Mouse (Mus musculus) layer of hippocampus, adult 18-20 months (tissue): ENCODE results near the gene Rasa3. TPM values are rescaled to one million over a fixed set of nuclear protein-coding genes. Genes with fewer than 3 reads are reported as not detected.
A peak's percentile ranks its signal among the peaks of the same experiment; 100 is the strongest.

Source experiments
- DNase-seq, 2 experiments: peaks; one replicate each; pipeline ENCODE4 v3.0.0; 2022; ENCODE audit warnings: low spot score in 2 of 2
- total RNA-seq, 2 experiments: library from RNA; stranded (reverse); gene quantifications; 2 replicates each; pipeline ENCODE4 v1.2.3; 2021

Rasa3 gene
- total RNA-seq, 2 experiments from 2014 or later, result 65.7 to 67.1 TPM

GRCm38 (mm10) chr8:13620226-13620920 is 57.0 kb downstream of the Rasa3 start:
- DNase-seq, result no peak

- no peak for DNase-seq
These were observed 60.4 kb downstream of the Rasa3 start for GRCm38 (mm10) chr8:13616831-13617505.

- peak in 1 of 2 experiments; percentile 37 for DNase-seq
These were observed 62.4 kb downstream of the Rasa3 start for GRCm38 (mm10) chr8:13614924-13615391.

GRCm38 (mm10) chr8:13614136-13614535 is 63.3 kb downstream of the Rasa3 start:
- DNase-seq, result no peak

- no peak for DNase-seq
These were observed 65.7 kb downstream of the Rasa3 start for GRCm38 (mm10) chr8:13611702-13612101.

- DNase-seq, result no peak
These were observed 67.4 kb downstream of the Rasa3 start for GRCm38 (mm10) chr8:13609971-13610370.

- no peak for DNase-seq
These were observed 68.5 kb downstream of the Rasa3 start for GRCm38 (mm10) chr8:13608946-13609345.

- no peak for DNase-seq
These were observed 71.4 kb downstream of the Rasa3 start for GRCm38 (mm10) chr8:13605920-13606480.

- peak in 1 of 2 experiments; percentile 70 for DNase-seq
These were observed 74.8 kb downstream of the Rasa3 start for GRCm38 (mm10) chr8:13602621-13603020.

GRCm38 (mm10) chr8:13601166-13601565 is 76.2 kb downstream of the Rasa3 start:
- DNase-seq, result no peak

GRCm38 (mm10) chr8:13600716-13601115 is 76.7 kb downstream of the Rasa3 start:
- no peak for DNase-seq

- DNase-seq, result no peak
These were observed 77.2 kb downstream of the Rasa3 start for GRCm38 (mm10) chr8:13600204-13600603.

GRCm38 (mm10) chr8:13597777-13598176 is 79.6 kb downstream of the Rasa3 start:
- no peak for DNase-seq

GRCm38 (mm10) chr8:13595861-13596260 is 81.5 kb downstream of the Rasa3 start:
- DNase-seq, result no peak

- DNase-seq, result peak; percentile 15 to 42
These were observed 82.5 kb downstream of the Rasa3 start for GRCm38 (mm10) chr8:13594884-13595323.

GRCm38 (mm10) chr8:13593340-13593739 is 84.1 kb downstream of the Rasa3 start:
- no peak for DNase-seq

GRCm38 (mm10) chr8:13591246-13591645 is 86.2 kb downstream of the Rasa3 start:
- DNase-seq, result no peak

- DNase-seq, result no peak
These were observed 88.3 kb downstream of the Rasa3 start for GRCm38 (mm10) chr8:13589071-13589470.

- DNase-seq, result no peak
These were observed 92.8 kb downstream of the Rasa3 start for GRCm38 (mm10) chr8:13584652-13585051.

- no peak for DNase-seq
These were observed 99.5 kb downstream of the Rasa3 start for GRCm38 (mm10) chr8:13577869-13578268.

- no peak for DNase-seq
These were observed 105.4 kb downstream of the Rasa3 start for GRCm38 (mm10) chr8:13571999-13572398.

- DNase-seq, result no peak
These were observed 115.3 kb downstream of the Rasa3 start, which contains the start of gene 1700029H14Rik for GRCm38 (mm10) chr8:13562118-13562517. TSS of gene 1700029H14Rik (minus strand) at chr8:13562461.
